Mouse (Mus musculus) adrenal gland, postnatal 10 days (tissue): ENCODE measurements around the gene Tgfbi. TPM values are rescaled to one million over a fixed set of nuclear protein-coding genes. Genes with fewer than 3 reads are reported as not detected.

Experiments
- DNase-seq: peaks from one replicate; pipeline ENCODE4 v3.0.0; 2021; ENCODE audit warnings: mixed read lengths
- total RNA-seq, 2 experiments: library from RNA; stranded (reverse); gene quantifications; 2 replicates each; pipeline ENCODE4 v1.2.3; 2021

The Tgfbi gene
- total RNA-seq, 2 experiments from 2014 or later, result 52.0 to 57.7 TPM

GRCm38 (mm10) chr13:56634920-56635319, 25.6 kb downstream of the Tgfbi start:
- DNase-seq, result no peak

GRCm38 (mm10) chr13:56637027-56637426, 27.7 kb downstream of the Tgfbi start:
- no peak for DNase-seq

GRCm38 (mm10) chr13:56641746-56642145, 32.4 kb downstream of the Tgfbi start:
- peak; percentile 65 for DNase-seq

- DNase-seq, result no peak
These were observed 34.7 kb downstream of the Tgfbi start for GRCm38 (mm10) chr13:56644031-56644430.

- DNase-seq, result no peak
These were observed 36.4 kb downstream of the Tgfbi start for GRCm38 (mm10) chr13:56645744-56646143.

- DNase-seq, result peak; percentile 63
These were observed 38.5 kb downstream of the Tgfbi start for GRCm38 (mm10) chr13:56647597-56648405.

- no peak for DNase-seq
These were observed 40.7 kb downstream of the Tgfbi start for GRCm38 (mm10) chr13:56650020-56650419.

- DNase-seq, result no peak
These were observed 43.1 kb downstream of the Tgfbi start for GRCm38 (mm10) chr13:56652381-56652780.

- DNase-seq, result no peak
These were observed 44.9 kb downstream of the Tgfbi start for GRCm38 (mm10) chr13:56654176-56654575.

- DNase-seq, result peak; percentile 90
These were observed 48.7 kb downstream of the Tgfbi start for GRCm38 (mm10) chr13:56657946-56658512.

GRCm38 (mm10) chr13:56658931-56659330, 49.6 kb downstream of the Tgfbi start:
- DNase-seq, result no peak

GRCm38 (mm10) chr13:56661914-56662621, 52.7 kb downstream of the Tgfbi start:
- DNase-seq, result peak; percentile 51

GRCm38 (mm10) chr13:56664256-56665170, 55.2 kb downstream of the Tgfbi start:
- DNase-seq, result no peak

GRCm38 (mm10) chr13:56671206-56671605, 61.9 kb downstream of the Tgfbi start:
- no peak for DNase-seq

GRCm38 (mm10) chr13:56677731-56678130, 68.4 kb downstream of the Tgfbi start:
- DNase-seq, result no peak

- peak; percentile 78 for DNase-seq
These were observed 69.0 kb downstream of the Tgfbi start for GRCm38 (mm10) chr13:56678188-56678787.

- peak; percentile 37 for DNase-seq
These were observed 69.6 kb downstream of the Tgfbi start for GRCm38 (mm10) chr13:56678826-56679504.

GRCm38 (mm10) chr13:56681924-56682323, 72.6 kb downstream of the Tgfbi start:
- DNase-seq, result no peak

- peak; percentile 61 for DNase-seq
These were observed 73.0 kb downstream of the Tgfbi start for GRCm38 (mm10) chr13:56682326-56682725.

- peak; percentile 22 for DNase-seq
These were observed 74.0 kb downstream of the Tgfbi start for GRCm38 (mm10) chr13:56683306-56683705.
